Mouse (Mus musculus) regulatory T cell (primary cell): ENCODE results near the gene Zfp106.

Experiments used
- in situ Hi-C: fragments of 300-600 bp; cut with MboI, MseI; formaldehyde crosslinking; loops from one replicate; pipeline ENCODE4 v1.15.1; 2025; ENCODE audit warnings: high pct_unique_total_duplicates

The Zfp106 gene

DNA sequence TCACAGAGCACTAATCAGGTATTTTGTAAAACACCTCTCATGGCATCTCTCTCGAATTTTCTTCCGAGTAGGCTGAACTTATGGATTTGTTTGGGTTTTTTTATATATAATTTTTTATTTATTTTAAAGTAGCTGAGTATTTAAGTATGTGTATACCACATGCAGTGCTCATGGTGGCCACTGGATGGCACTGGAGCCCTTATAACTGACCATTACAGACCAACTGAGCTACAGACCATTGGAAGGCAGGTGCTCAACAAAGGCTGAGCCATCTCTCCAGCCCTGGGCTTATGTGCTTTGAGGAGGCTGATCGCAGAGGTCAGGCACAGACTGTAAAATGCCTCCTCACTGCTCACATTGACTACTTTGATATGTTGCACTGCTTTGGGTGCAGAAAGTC, 85.0 kb downstream of the Zfp106 start:
- in situ Hi-C loops, result no loop called here

DNA sequence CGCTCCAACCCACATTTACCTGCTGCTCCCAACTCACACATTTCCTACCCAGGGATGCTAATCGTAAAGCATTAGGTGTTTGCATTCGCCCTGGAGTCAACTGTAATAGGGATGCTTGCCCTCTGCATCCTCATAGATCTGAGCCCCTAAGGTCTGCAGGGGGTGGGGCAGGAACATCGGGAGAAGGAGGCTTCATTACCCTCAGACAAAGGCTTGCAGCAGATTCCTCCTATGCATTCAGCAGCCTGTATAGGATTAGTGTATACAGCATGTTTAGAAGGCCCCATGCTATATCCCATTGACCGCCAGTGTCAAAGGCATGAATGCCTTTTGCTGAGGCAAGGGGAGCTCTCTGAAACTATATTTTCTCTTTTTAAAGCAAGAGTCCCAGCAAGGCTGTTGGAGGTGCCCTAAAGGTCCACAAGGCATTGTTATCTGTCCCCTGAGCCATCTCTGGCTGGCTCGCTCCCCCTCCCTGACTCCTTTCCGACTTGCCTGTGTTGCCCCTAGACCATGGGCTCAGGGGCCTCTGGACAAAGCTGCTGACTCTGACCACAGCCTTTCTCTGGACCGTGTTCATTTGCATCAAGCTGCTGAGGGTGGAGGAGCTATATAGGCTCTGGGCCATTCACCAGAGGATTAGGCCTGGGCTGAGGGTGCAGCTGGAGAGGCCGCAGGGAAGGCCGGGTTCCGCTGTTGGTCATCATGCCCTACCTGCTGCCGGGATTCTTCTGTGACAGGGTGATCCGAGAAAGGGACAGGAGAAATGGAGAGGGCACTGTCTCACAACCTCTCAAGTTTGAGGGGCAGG, 87.2 kb downstream of the Zfp106 start:
- in situ Hi-C loops, result no loop called here

- in situ Hi-C loops, result no loop called here
Measured at GRCm38 (mm10) chr2:120470856-120471255, 92.8 kb downstream of the Zfp106 start.

DNA sequence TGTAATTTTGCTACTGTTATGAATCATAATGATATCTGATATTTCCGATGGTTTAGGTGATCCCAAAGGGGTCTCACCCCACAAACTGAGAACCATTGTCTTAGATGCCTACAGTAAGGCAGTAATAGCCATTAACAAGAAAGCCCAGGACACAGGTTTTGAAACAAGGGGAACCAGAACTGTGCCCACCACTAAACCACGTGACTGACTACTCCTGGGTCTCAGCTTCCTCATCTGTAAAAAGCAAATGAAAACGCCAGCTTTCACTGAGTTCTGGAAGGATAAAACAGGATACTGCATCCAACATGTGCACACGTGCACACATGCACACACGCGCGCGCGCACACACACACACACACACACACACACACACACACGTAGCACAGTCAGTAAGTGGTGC, 93.9 kb downstream of the Zfp106 start:
- in situ Hi-C loops, result no loop called here

GRCm38 (mm10) chr2:120469220-120469619, 94.4 kb downstream of the Zfp106 start:
- in situ Hi-C loops, result no loop called here

DNA sequence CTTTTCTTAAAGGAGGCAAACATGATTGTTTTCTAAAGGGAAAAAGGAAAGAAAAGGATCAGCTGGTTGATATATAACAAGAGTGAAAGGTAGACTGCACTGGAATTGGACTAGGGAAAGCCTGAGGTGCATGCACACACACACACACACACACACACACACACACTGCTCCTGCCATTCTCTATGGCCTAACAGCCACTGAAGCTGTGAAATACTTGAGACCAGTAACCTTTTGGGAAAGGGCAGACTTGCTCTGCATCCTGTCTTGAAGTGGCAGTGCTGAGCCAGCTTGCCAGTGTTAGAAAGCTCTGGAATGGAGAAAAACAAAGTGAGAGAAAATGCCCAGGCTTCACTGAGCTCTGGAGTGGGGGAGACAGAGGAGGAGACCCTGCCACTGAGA, 95.6 kb downstream of the Zfp106 start:
- in situ Hi-C loops, result no loop called here

- in situ Hi-C loops, result no loop called here
Measured at GRCm38 (mm10) chr2:120465397-120465785, 98.3 kb downstream of the Zfp106 start.

DNA sequence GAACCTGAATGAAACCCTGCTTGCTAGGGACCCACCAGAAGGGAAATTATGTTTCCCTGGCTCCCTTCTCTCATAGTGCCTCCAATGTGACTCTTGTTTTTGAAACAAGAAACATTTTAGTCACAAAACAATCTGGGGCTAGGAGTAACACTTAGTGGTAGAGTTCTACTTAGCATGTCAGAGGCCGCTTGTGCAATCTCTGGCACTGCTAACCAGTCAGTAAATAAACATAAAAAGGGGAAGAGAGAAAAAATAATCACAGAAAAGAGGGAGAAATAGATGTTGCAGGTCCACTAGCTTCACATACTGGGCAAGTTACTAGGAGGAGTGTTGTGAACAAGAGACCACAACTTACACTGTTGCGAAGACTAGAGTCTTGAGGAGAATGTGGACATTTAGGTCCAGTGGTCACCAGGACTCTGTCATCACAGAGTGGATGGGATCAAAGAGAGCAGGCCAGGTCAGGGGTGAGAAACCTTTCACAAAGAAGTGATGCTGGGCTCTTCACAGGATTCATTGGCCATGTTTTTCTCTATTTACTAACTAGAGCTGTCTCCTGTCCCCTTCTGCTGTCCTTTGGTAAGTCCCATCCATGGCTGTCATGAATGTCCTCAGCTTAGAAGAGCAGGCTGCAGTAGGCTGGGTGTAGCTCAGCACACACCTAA, 98.8 kb downstream of the Zfp106 start:
- in situ Hi-C loops, result no loop called here

GRCm38 (mm10) chr2:120464091-120464490, 99.6 kb downstream of the Zfp106 start:
- in situ Hi-C loops, result no loop called here

- in situ Hi-C loops, result no loop called here
Measured at GRCm38 (mm10) chr2:120463328-120463727, 100.3 kb downstream of the Zfp106 start.

GRCm38 (mm10) chr2:120460216-120460615, 103.4 kb downstream of the Zfp106 start:
- in situ Hi-C loops, result no loop called here
